Mouse (Mus musculus) midbrain, embryonic 15.5 days (tissue): ENCODE measurements at regions not wholly inside any gene's neighbourhood (a gene's known extent, or its start where the extent isn't known, plus 50 kb on each side); places are given as distances from the start of the nearest gene placed in this dataset.

Source experiments
- ATAC-seq: fragments of 200-750 bp; cut with Nextera tagmentation; replicated peaks from 2 replicates; pipeline ENCODE4 v1.8.0; 2017; ENCODE audit warnings: moderate TSS enrichment
- H3K27ac ChIP-seq: fragments of 300-500 bp; sonication (generic); 2 replicates; pipeline ENCODE4 v1.5.1; 2015; ENCODE audit warnings: mild to moderate bottlenecking, inconsistent platforms
- H3K27me3 ChIP-seq: fragments of 300-500 bp; sonication (generic); replicated peaks from 2 replicates; pipeline ENCODE4 v1.6.1; 2015; ENCODE audit warnings: inconsistent platforms
- H3K36me3 ChIP-seq: fragments of 300-500 bp; sonication (generic); replicated peaks from 2 replicates; pipeline ENCODE4 v1.6.1; 2015; ENCODE audit warnings: inconsistent platforms
- H3K4me1 ChIP-seq: fragments of 300-500 bp; sonication (generic); 2 replicates; pipeline ENCODE4 v1.6.1; 2015; ENCODE audit warnings: inconsistent platforms
- H3K4me2 ChIP-seq: fragments of 300-500 bp; sonication (generic); 2 replicates; pipeline ENCODE4 v1.6.1; 2015; ENCODE audit warnings: inconsistent platforms, mild to moderate bottlenecking, moderate library complexity
- H3K4me3 ChIP-seq: fragments of 300-500 bp; sonication (generic); 2 replicates; pipeline ENCODE4 v1.5.1; 2015; ENCODE audit warnings: mild to moderate bottlenecking, inconsistent platforms
- H3K9ac ChIP-seq: fragments of 300-500 bp; sonication (generic); 2 replicates; pipeline ENCODE4 v1.6.1; 2015; ENCODE audit warnings: mild to moderate bottlenecking, inconsistent platforms
- H3K9me3 ChIP-seq: fragments of 300-500 bp; sonication (generic); 2 replicates; pipeline ENCODE4 v1.6.1; 2016; ENCODE audit warnings: inconsistent platforms
- WGBS: fragments of 180-500 bp; shearing (Covaris S2); methylation state at CpG from one replicate; pipeline ENCODE4 v1.1.7; 2015; ENCODE audit warnings: mixed read lengths; 5-methylcytosine and 5-hydroxymethylcytosine counted together

- Histone ChIP-seq H3K4me3 (no peak overlapping the region), H3K9me3 (no peaks in the 10 kb centered on the region), H3K4me2 (no peak overlapping the region), H3K36me3 (no peaks in the 10 kb centered on the region), H3K4me1 (peaks cover 3% of the 10 kb centered on the region; the same call in 1 of the 2 replicates), H3K27ac (no peak overlapping the region), H3K9ac (no peak overlapping the region), H3K27me3 (no peaks in the 10 kb centered on the region)
- no peak for ATAC-seq
- WGBS = 77% methylated on average over 6 of the region's 6 CpGs
These were observed 98.5 kb upstream of the Pmfbp1 start for GRCm38 (mm10) chr8:109395133-109395855.

DNA sequence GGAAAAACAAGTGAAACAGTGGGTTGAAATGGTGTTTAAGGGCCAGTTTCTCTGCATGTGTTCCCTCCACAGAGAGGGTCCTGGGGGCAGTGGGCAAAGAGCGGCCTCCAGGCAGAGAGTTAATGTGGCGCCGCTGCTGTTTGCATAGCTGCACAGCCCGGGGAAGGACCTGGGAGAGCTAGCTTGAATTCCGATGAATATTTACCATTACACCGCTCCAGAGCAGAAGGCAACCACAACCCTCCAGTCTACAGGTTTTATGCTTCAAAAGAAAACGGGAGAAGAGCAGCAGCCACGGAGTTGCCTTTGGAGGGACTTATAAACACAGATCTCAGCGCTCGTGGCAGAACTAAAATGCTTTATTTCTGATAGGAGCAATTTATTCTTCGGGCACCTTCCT lies 94.2 kb upstream of the Pmfbp1 start:
- H3K36me3 ChIP-seq = no peaks in the 10 kb centered on the region
- H3K27ac ChIP-seq = peak overlapping the region; percentile 51
- no peaks in the 10 kb centered on the region for H3K27me3 ChIP-seq
- peaks cover 3% of the 10 kb centered on the region; the same call in 1 of the 2 replicates for H3K4me1 ChIP-seq
- no peak overlapping the region for H3K4me3 ChIP-seq
- H3K9ac ChIP-seq = no peak overlapping the region
- WGBS = 44% methylated on average over 11 of the region's 11 CpGs
- no peak overlapping the region; the same call in 1 of the 2 replicates for H3K4me2 ChIP-seq
- ATAC-seq = no peak
- H3K9me3 ChIP-seq = no peaks in the 10 kb centered on the region

- no peak for ATAC-seq
- Histone ChIP-seq H3K4me3 (no peak overlapping the region), H3K36me3 (no peaks in the 10 kb centered on the region), H3K27ac (peak overlapping the region; percentile 51; the same call in 1 of the 2 replicates), H3K27me3 (no peaks in the 10 kb centered on the region), H3K9me3 (no peaks in the 10 kb centered on the region), H3K4me1 (peaks cover 3% of the 10 kb centered on the region; the same call in 1 of the 2 replicates), H3K9ac (no peak overlapping the region), H3K4me2 (no peak overlapping the region)
- 91% methylated on average over 5 of the region's 5 CpGs for WGBS
These were observed 93.6 kb upstream of the Pmfbp1 start for GRCm38 (mm10) chr8:109400192-109400591.

- Histone ChIP-seq H3K27me3 (no peaks in the 10 kb centered on the region), H3K27ac (no peak overlapping the region), H3K4me3 (no peak overlapping the region), H3K9me3 (no peaks in the 10 kb centered on the region), H3K36me3 (no peaks in the 10 kb centered on the region), H3K9ac (no peak overlapping the region), H3K4me1 (no peaks in the 10 kb centered on the region), H3K4me2 (no peak overlapping the region)
- WGBS = 56% methylated on average over 5 of the region's 5 CpGs
- ATAC-seq = no peak
These were observed 85.9 kb upstream of the Pmfbp1 start for GRCm38 (mm10) chr8:109407913-109408312.

DNA sequence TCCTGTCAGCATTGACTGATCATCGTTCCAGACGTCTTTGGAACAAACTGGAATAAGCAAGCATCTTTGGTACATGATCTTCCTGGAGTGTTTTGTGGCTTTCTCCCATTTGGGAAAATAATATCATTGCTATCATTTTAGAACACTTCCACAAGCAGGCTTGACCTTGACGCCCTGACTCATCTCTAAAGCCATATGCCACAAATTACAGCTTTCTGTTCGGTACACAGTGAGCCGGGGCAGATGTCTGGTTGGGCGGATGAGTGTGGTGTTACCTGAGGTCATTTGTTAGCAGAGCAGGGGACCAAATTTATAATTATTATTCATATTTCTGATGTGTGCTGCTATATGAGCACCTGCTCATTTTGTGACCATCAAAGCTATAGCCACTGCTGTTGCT lies 83.3 kb upstream of the Pmfbp1 start:
- ATAC-seq = no peak
- H3K36me3 ChIP-seq = no peaks in the 10 kb centered on the region
- H3K27ac ChIP-seq = no peak overlapping the region
- H3K9ac ChIP-seq = no peak overlapping the region
- H3K4me1 ChIP-seq = peaks cover 4% of the 10 kb centered on the region
- no peak overlapping the region for H3K4me3 ChIP-seq
- no peaks in the 10 kb centered on the region for H3K27me3 ChIP-seq
- no peak overlapping the region for H3K4me2 ChIP-seq
- H3K9me3 ChIP-seq = no peaks in the 10 kb centered on the region
- WGBS = 84% methylated on average over 6 of the region's 6 CpGs

GRCm38 (mm10) chr8:109413386-109413785 lies 80.4 kb upstream of the Pmfbp1 start:
- H3K4me3 ChIP-seq = no peak overlapping the region
- H3K27me3 ChIP-seq = no peaks in the 10 kb centered on the region
- H3K27ac ChIP-seq = no peak overlapping the region
- no peak for ATAC-seq
- H3K4me2 ChIP-seq = no peak overlapping the region
- 92% methylated on average over 5 of the region's 5 CpGs for WGBS
- H3K9ac ChIP-seq = no peak overlapping the region
- H3K36me3 ChIP-seq = no peaks in the 10 kb centered on the region
- H3K4me1 ChIP-seq = peaks cover 26% of the 10 kb centered on the region
- no peaks in the 10 kb centered on the region for H3K9me3 ChIP-seq

DNA sequence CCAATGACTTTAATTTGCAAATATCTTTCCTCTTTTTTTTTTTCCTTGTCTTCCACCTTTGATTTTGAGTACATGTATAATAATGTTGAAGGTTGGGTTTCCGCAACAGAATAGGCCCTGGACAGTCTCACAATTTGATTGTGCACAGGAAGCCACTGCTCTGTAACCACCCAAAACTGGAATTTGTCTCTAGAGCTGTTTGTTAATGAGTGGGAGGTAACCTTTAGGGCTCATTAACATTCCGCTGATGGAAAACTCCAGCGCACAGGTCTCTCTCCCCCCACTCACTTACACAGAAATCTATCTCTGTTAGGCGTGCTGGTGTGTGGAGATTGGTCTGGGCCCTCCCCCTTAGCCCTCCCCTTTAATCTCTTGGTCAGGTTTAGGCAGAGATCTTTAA lies 78.5 kb upstream of the Pmfbp1 start:
- 50% methylated on average over 4 of the region's 4 CpGs for WGBS
- Histone ChIP-seq H3K36me3 (no peaks in the 10 kb centered on the region), H3K9me3 (no peaks in the 10 kb centered on the region), H3K4me3 (no peak overlapping the region), H3K9ac (no peak overlapping the region), H3K27ac (peak overlapping the region; percentile 83), H3K4me1 (peaks cover 37% of the 10 kb centered on the region), H3K27me3 (no peaks in the 10 kb centered on the region), H3K4me2 (no peak overlapping the region)
- ATAC-seq = no peak

DNA sequence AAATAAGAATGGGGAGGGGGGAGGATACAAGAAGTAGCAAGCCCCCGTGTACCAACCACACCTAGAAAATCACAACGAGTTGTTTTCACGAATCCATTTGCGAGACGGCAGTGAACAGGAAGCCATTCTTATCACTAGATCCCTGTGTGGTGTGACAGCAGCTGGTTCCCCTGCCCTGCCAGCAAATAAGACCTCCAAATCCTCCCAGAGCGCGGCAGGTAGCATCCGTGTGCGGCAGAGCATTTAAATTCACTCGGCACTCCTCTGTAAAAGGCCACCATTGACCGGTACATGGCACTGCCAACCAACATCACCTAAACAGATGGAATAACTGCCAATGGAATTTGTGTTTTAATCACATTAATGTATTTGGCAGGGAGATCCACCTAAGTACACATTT lies 77.9 kb upstream of the Pmfbp1 start:
- no peak for ATAC-seq
- peak overlapping the region; percentile 83 for H3K27ac ChIP-seq
- 42% methylated on average over 11 of the region's 11 CpGs for WGBS
- no peaks in the 10 kb centered on the region for H3K27me3 ChIP-seq
- no peaks in the 10 kb centered on the region for H3K9me3 ChIP-seq
- peaks cover 37% of the 10 kb centered on the region for H3K4me1 ChIP-seq
- H3K9ac ChIP-seq = no peak overlapping the region
- no peaks in the 10 kb centered on the region for H3K36me3 ChIP-seq
- no peak overlapping the region; the same call in 1 of the 2 replicates for H3K4me2 ChIP-seq
- H3K4me3 ChIP-seq = no peak overlapping the region

- peaks cover 37% of the 10 kb centered on the region for H3K4me1 ChIP-seq
- no peaks in the 10 kb centered on the region for H3K36me3 ChIP-seq
- WGBS = 37% methylated on average over 17 of the region's 17 CpGs
- H3K9ac ChIP-seq = peak overlapping the region; percentile 10; the same call in 1 of the 2 replicates
- no peaks in the 10 kb centered on the region for H3K9me3 ChIP-seq
- no peaks in the 10 kb centered on the region for H3K27me3 ChIP-seq
- ATAC-seq = peak; percentile 28; the same call in 1 of the 2 replicates
- no peak overlapping the region for H3K4me3 ChIP-seq
- H3K27ac ChIP-seq = peak overlapping the region; percentile 83
- peak overlapping the region; percentile 30 for H3K4me2 ChIP-seq
These were observed 77.3 kb upstream of the Pmfbp1 start for GRCm38 (mm10) chr8:109416327-109417100.

GRCm38 (mm10) chr8:109417222-109417621 lies 76.6 kb upstream of the Pmfbp1 start:
- H3K4me2 ChIP-seq = peak overlapping the region; percentile 30
- WGBS = 15% methylated on average over 5 of the region's 5 CpGs
- no peak overlapping the region for H3K9ac ChIP-seq
- no peak overlapping the region for H3K4me3 ChIP-seq
- H3K36me3 ChIP-seq = no peaks in the 10 kb centered on the region
- peak; percentile 95 for ATAC-seq
- H3K4me1 ChIP-seq = peaks cover 37% of the 10 kb centered on the region
- no peaks in the 10 kb centered on the region for H3K9me3 ChIP-seq
- peak overlapping the region; percentile 83 for H3K27ac ChIP-seq
- H3K27me3 ChIP-seq = no peaks in the 10 kb centered on the region

DNA sequence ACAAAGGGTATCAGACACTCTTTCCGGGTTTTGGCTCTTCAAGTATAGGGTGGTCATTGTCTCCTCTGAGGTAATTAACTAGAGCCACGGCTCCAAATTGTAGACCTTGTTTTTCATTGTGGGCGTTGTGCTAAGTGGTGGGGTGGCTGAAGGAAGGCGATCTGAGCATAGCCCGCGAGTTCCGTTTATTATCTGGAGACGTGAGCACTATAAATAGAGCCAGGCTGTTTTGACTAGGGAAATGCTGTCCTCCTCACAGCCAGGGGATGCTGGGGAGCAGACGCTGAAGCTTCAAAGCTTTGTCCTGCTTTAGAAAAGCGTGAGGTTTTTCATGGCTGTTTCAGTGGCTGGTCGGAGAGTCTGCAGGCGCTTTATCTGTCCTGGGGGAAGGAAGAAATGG lies 75.9 kb upstream of the Pmfbp1 start:
- no peaks in the 10 kb centered on the region for H3K36me3 ChIP-seq
- 0 out of 2 replicates have a peak overlapping the region, but pooled peaks have one; percentile 1 for H3K4me3 ChIP-seq
- 26% methylated on average over 12 of the region's 12 CpGs for WGBS
- H3K4me1 ChIP-seq = peaks cover 37% of the 10 kb centered on the region
- peak; percentile 34; the same call in 1 of the 2 replicates for ATAC-seq
- peak overlapping the region; percentile 83 for H3K27ac ChIP-seq
- H3K9me3 ChIP-seq = no peaks in the 10 kb centered on the region
- peak overlapping the region; percentile 9; the same call in 1 of the 2 replicates for H3K9ac ChIP-seq
- H3K27me3 ChIP-seq = no peaks in the 10 kb centered on the region
- H3K4me2 ChIP-seq = peak overlapping the region; percentile 32

GRCm38 (mm10) chr8:109419029-109419596 lies 74.7 kb upstream of the Pmfbp1 start:
- Histone ChIP-seq H3K9ac (peak overlapping the region; percentile 9; the same call in 1 of the 2 replicates), H3K4me3 (no peak overlapping the region), H3K9me3 (no peaks in the 10 kb centered on the region), H3K36me3 (no peaks in the 10 kb centered on the region), H3K4me2 (no peak overlapping the region), H3K27me3 (no peaks in the 10 kb centered on the region), H3K4me1 (peaks cover 37% of the 10 kb centered on the region), H3K27ac (peak overlapping the region; percentile 83)
- WGBS = 26% methylated on average over 4 of the region's 4 CpGs
- ATAC-seq = no peak
